Comparison of ENCODE assay signal across 12 mouse cellular contexts in genomic region chr10:77266281-77266680, GRCm38 (mm10). TPM values are rescaled to one million over a fixed set of nuclear protein-coding genes. Genes with fewer than 3 reads are reported as not detected.
DNase-seq lines count a peak whose midpoint lies in the region; ATAC-seq and TF ChIP-seq lines count a peak whose summit lies in the region.
"Had no signal": no experiment of that assay in that cellular context is flagged by ENCODE, and none has a peak within 500 bp of the region (broad histone marks: within the 10 kb centered on the region; RNA-seq: fewer than 3 reads in every experiment).

No protein-coding gene starts in this region.

- H3K27ac ChIP-seq in heart, embryonic 10.5 days: no peak overlapping the region
- H3K27ac ChIP-seq in liver, postnatal 0 days (ENCODE audit: low read depth): peak overlapping the region; percentile 62; the same call in 1 of the 2 replicates
- H3K27ac ChIP-seq: forebrain, embryonic 10.5 days; limb, embryonic 10.5 days had no signal

- DNase-seq in heart, adult 8-10 months (ENCODE audit: low spot score): peak; percentile 38
- DNase-seq in heart, embryonic 10.5 days (ENCODE audit: low spot score): no peak
- peak; percentile 27 to 64 for DNase-seq in spleen, postnatal 4 days (ENCODE audit: low spot score in 2 of 2)
- DNase-seq in spleen, postnatal 14 days (ENCODE audit: low spot score in 2 of 2): no peak
- peak; percentile 48 for DNase-seq in liver, postnatal 0 days
- peak; percentile 34 for DNase-seq in skeletal muscle tissue, adult 2 months (ENCODE audit: low read depth, low spot score)
- no peak for DNase-seq in right cerebral cortex, adult 18-20 months
- no peak for DNase-seq in thymus, postnatal 25 days
- DNase-seq: gastrocnemius, postnatal 14 days had no signal

- H3K4me1 ChIP-seq in heart, embryonic 10.5 days: peaks cover 17% of the 10 kb centered on the region; the same call in 1 of the 2 replicates
- H3K4me1 ChIP-seq in liver, postnatal 0 days (ENCODE audit: insufficient read depth): peaks cover 2% of the 10 kb centered on the region; the same call in 1 of the 2 replicates
- H3K4me1 ChIP-seq: forebrain, embryonic 10.5 days; limb, embryonic 10.5 days had no signal

- TF ChIP-seq CTCF in liver, postnatal 0 days (IDR thresholded peaks at IDR 0.05; ENCODE audit: low read depth): no peak

- 76% methylated on average over 8 of the region's 8 CpGs for WGBS in heart, embryonic 10.5 days
- WGBS in liver, postnatal 0 days (ENCODE audit: insufficient replicate concordance): 46% methylated on average over 8 of the region's 8 CpGs

- no peak for TF ChIP-seq EP300 in liver, postnatal 0 days (IDR thresholded peaks at IDR 0.05; ENCODE audit: low read depth)

- no peaks in the 10 kb centered on the region for H3K9me3 ChIP-seq in heart, embryonic 10.5 days
- H3K9me3 ChIP-seq in liver, postnatal 0 days (ENCODE audit: low read length): no peaks in the 10 kb centered on the region
- H3K9me3 ChIP-seq: forebrain, embryonic 10.5 days; limb, embryonic 10.5 days had no signal

- ATAC-seq in liver, postnatal 0 days: peak; percentile 75
- ATAC-seq: CD4-positive, CD25-positive, alpha-beta regulatory T cell, adult 4 months had no signal

- no peaks in the 10 kb centered on the region for H3K27me3 ChIP-seq in heart, embryonic 10.5 days (ENCODE audit: insufficient read depth, poor library complexity, severe bottlenecking)
- no peaks in the 10 kb centered on the region for H3K27me3 ChIP-seq in liver, postnatal 0 days (ENCODE audit: insufficient read depth, low read length)

- peaks cover 94% of the 10 kb centered on the region for H3K36me3 ChIP-seq in heart, embryonic 10.5 days
- H3K36me3 ChIP-seq in liver, postnatal 0 days (replicated peaks; ENCODE audit: insufficient read depth, low read length): peaks cover 63% of the 10 kb centered on the region

- no peak overlapping the region for H3K4me3 ChIP-seq in heart, embryonic 10.5 days
- no peak overlapping the region for H3K4me3 ChIP-seq in liver, postnatal 0 days (ENCODE audit: low read depth, low read length)
- H3K4me3 ChIP-seq: forebrain, embryonic 10.5 days; limb, embryonic 10.5 days had no signal

- H3K9ac ChIP-seq in liver, postnatal 0 days (replicated peaks): no peak overlapping the region

- H3K4me2 ChIP-seq in liver, postnatal 0 days (ENCODE audit: low read depth, low read length): no peak overlapping the region

RNA-seq across cellular contexts. Expression of gene Pofut2, which starts 7.3 kb away (rescaled TPM):
- total RNA-seq in heart, adult 8-10 months (2022): 10 to 100 TPM; 42.1 to 48.1 (median 45.9) TPM
- 119 and 137 TPM in 2 replicates for polyA plus RNA-seq in heart, embryonic 10.5 days (2016; fragmentation: Nextera tagmentation; extraction: Ambion mirVana)
- polyA plus RNA-seq in liver, postnatal 0 days (2015; fragmentation: Nextera tagmentation; extraction: Ambion mirVana): 16.4 and 17.2 TPM in 2 replicates

Comparison
In these comparisons a context has a peak if more than half of its experiments do, and no peak if none do; other contexts are left out.
1. DNase-seq: peak in heart, adult 8-10 months (single experiment), spleen, postnatal 4 days (2 of 2), liver, postnatal 0 days (single experiment) and skeletal muscle tissue, adult 2 months (single experiment); none in heart, embryonic 10.5 days (single experiment), spleen, postnatal 14 days (0 of 2), right cerebral cortex, adult 18-20 months (single experiment) and thymus, postnatal 25 days (single experiment).